Mouse (Mus musculus): ENCODE measurements around the gene P2ry2.

- TF ChIP-seq CTCF (IDR thresholded peaks at IDR 0.05; ENCODE audit: low read depth) (no peak), EP300 (IDR thresholded peaks at IDR 0.05; ENCODE audit: low read depth) (no peak)
Observed at GRCm38 (mm10) chr7:101014985-101015384, 2.3 kb upstream of the P2ry2 start.

All from heart, postnatal 0 days (tissue).